Mouse (Mus musculus) neural tube, postnatal 0 days (tissue): Measurements from ENCODE around the gene Olfr715. TPM values are rescaled to one million over a fixed set of nuclear protein-coding genes. Genes with fewer than 3 reads are reported as not detected.

Experiments used
- polyA plus RNA-seq: library from polyadenylated mRNA; unstranded; fragments of >200 nt; fragmentation: Nextera tagmentation; extraction: Ambion mirVana; gene quantifications from 2 replicates; pipeline ENCODE4 v1.2.1, GENCODE M21; 2015

Gene Olfr715
- polyA plus RNA-seq: not detected in 2 replicates

DNA sequence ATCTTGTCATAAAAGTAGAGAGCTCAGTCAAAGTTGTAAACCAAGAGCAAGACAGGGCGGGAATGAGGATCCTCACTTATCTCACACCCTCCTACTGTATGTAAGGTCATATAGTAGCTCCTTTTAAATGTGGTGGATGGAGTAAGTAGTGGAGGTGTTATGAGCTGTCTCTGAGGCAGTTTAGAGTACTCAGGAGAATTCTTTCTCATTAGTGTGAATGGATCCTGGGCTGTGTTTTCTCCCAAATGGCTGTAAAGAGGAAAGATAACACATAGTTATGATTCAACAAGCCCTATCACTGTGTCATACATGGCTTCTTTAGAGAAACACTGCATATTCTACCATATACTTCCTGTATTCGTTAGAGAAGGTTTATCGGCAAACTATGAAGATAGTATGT is at the start of gene Olfr715:
Gene Olfr715 (minus strand): TSS at position 101 of the 400 bp plus-strand sequence.

DNA sequence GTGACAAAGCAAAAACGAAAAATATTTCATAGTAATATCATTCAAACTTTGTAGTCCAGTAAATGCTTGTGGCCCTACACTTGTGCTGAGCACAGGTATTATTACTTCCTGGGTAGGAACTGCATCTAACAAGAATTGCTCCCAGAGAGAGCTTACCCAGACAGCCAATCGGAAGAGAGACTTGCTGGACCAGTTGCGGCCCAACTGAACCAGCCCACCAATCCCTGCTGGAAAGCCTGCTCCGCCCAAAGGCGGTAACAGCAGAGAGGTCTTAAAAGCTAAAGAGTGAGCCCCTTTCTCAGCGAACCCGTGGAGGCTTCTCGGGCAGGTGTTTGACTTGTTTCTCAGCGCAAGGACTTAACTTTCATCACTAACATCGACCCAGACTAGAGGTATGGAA is 35.8 kb upstream of the Olfr715 start, which contains the start of gene Nlrp14:
Gene Nlrp14 (plus strand): TSS at position 301 of the 400 bp plus-strand sequence.

DNA sequence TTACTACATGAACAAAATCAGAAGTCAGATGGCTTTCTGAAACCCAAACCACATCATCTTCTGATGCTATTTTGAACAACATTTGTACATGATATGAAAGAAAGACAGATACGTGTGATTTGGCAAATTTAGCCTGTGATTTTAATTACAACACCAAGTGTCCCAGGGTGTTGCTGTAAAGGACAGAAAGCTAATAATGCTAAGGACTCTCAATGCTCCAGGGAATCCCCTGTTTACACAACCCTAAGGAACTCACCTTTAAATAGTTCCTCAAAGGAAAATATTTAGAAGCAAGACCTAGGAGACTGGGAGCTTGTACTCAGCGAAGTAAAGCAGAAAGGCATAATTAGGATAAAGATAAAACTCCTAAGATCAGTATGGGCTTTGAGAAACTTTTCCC is 7.1 kb upstream of the Olfr715 start, which contains the start of gene Olfr716:
Gene Olfr716 (plus strand): TSS at position 301 of the 400 bp plus-strand sequence.

DNA sequence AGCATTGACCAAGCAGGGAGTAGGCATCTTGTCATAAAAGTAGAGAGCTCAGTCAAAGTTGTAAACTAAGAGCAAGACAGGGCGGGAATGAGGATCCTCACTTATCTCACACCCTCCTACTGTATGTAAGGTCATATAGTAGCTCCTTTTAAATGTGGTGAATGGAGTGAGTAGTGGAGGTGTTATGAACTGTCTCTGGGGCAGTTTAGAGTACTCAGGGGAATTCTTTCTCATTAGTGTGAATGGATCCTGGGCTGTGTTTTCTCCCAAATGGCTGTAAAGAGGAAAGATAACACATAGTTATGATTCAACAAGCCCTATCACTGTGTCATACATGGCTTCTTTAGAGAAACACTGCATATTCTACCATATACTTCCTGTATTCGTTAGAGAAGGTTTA is 20.6 kb downstream of the Olfr715 start, which contains the start of gene Olfr715b:
Gene Olfr715b (minus strand): TSS at position 101 of the 400 bp plus-strand sequence.

DNA sequence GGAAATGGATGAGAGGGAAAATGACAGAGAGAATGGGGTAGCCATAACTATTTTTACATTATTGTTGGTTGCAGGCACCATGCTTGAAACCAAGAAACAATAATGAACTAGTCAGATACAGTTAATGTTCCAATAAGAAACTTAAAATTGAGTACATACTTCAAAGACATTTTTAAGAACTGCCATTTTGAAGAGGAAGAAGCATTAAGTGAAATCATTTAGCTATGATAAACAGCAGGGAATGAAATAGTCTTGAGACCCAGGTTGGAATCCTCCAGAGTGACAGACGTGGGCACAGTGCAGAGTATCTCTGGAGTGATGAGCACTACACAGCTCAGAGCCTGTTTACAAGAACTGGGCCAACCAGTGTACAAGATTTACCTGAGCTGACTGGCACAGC is 38.0 kb downstream of the Olfr715 start, which contains the start of gene Olfr17:
Gene Olfr17 (plus strand): TSS at position 301 of the 400 bp plus-strand sequence.

Other genes with a start within 250 kb of the Olfr715 start
- gene Olfr706, start 242.9 kb downstream of the Olfr715 start, polyA plus RNA-seq: not detected in 2 replicates
- not detected in 2 replicates for gene Olfr707, start 229.8 kb downstream of the Olfr715 start, polyA plus RNA-seq
- not detected in 2 replicates for gene Olfr1532-ps1, start 223.1 kb downstream of the Olfr715 start, polyA plus RNA-seq
- gene Olfr709-ps1, start 198.9 kb downstream of the Olfr715 start, polyA plus RNA-seq: not detected in 2 replicates
- gene Olfr710, start 182.8 kb downstream of the Olfr715 start, polyA plus RNA-seq: not detected in 2 replicates
- not detected in 2 replicates for gene Olfr6, start 167.1 kb downstream of the Olfr715 start, polyA plus RNA-seq
- not detected in 2 replicates for gene Olfr711, start 155.6 kb downstream of the Olfr715 start, polyA plus RNA-seq
- not detected in 2 replicates for gene Olfr2, start 125.0 kb downstream of the Olfr715 start, polyA plus RNA-seq
- not detected in 2 replicates for gene Olfr713, start 99.9 kb downstream of the Olfr715 start, polyA plus RNA-seq
- gene Olfr714, start 60.1 kb downstream of the Olfr715 start, polyA plus RNA-seq: not detected in 2 replicates
- gene Olfr17, start 37.9 kb downstream of the Olfr715 start, polyA plus RNA-seq: not detected in 2 replicates
- gene Olfr715b, start 20.7 kb downstream of the Olfr715 start, polyA plus RNA-seq: not detected in 2 replicates
- gene Olfr716, start 7.2 kb upstream of the Olfr715 start, polyA plus RNA-seq: not detected in 2 replicates
- not detected in 2 replicates for gene Nlrp14, start 35.9 kb upstream of the Olfr715 start, polyA plus RNA-seq
- gene Rbmxl2, start 78.4 kb upstream of the Olfr715 start, polyA plus RNA-seq: not detected in 2 replicates
- 11.0 and 13.6 TPM in 2 replicates for gene Syt9, start 239.6 kb upstream of the Olfr715 start, polyA plus RNA-seq